Mouse (Mus musculus) cerebellum, postnatal 14 days (tissue): ENCODE data around the gene Mxra8.

ENCODE experiments used
- DNase-seq, 2 experiments: peaks; one replicate each; pipeline ENCODE4 v3.0.0; 2021; ENCODE audit warnings: mixed read lengths in 2 of 2

Mxra8 gene

GRCm38 (mm10) chr4:155839483-155839910, at the start of gene Mxra8:
Gene Mxra8 (plus strand): TSS chr4:155839680.
- peak in 1 of 2 experiments; percentile 43 for DNase-seq

GRCm38 (mm10) chr4:155790021-155790489, 49.4 kb upstream of the Mxra8 start, which contains the start of gene Ankrd65:
Gene Ankrd65 (plus strand): TSS chr4:155790439.
- no peak for DNase-seq

GRCm38 (mm10) chr4:155790650-155791161, 48.8 kb upstream of the Mxra8 start:
- DNase-seq = no peak

- DNase-seq = no peak
These were observed 48.1 kb upstream of the Mxra8 start for GRCm38 (mm10) chr4:155791240-155791933.

- DNase-seq = no peak
These were observed 45.8 kb upstream of the Mxra8 start for GRCm38 (mm10) chr4:155793730-155794129.

- DNase-seq = no peak
These were observed 37.4 kb upstream of the Mxra8 start for GRCm38 (mm10) chr4:155802075-155802474.

- DNase-seq = no peak
These were observed 36.6 kb upstream of the Mxra8 start, which contains the start of gene Mrpl20 for GRCm38 (mm10) chr4:155802741-155803339. Gene Mrpl20 (plus strand): TSS chr4:155802878.

GRCm38 (mm10) chr4:155803340-155804041, 36.0 kb upstream of the Mxra8 start:
- DNase-seq = peak; percentile 99

GRCm38 (mm10) chr4:155807841-155808240, 31.6 kb upstream of the Mxra8 start:
- DNase-seq = no peak

GRCm38 (mm10) chr4:155811929-155812664, 27.4 kb upstream of the Mxra8 start, which contains the start of gene Ccnl2:
Gene Ccnl2 (plus strand): TSS chr4:155812489.
- peak; percentile 95 for DNase-seq

GRCm38 (mm10) chr4:155812665-155813181, 26.8 kb upstream of the Mxra8 start:
- peak in 1 of 2 experiments; percentile 66 for DNase-seq

- no peak for DNase-seq
These were observed 21.9 kb upstream of the Mxra8 start for GRCm38 (mm10) chr4:155817533-155817932.

- DNase-seq = peak in 1 of 2 experiments; percentile 61
These were observed 18.5 kb upstream of the Mxra8 start for GRCm38 (mm10) chr4:155821025-155821424.

GRCm38 (mm10) chr4:155823443-155823842, 16.0 kb upstream of the Mxra8 start:
- no peak for DNase-seq

- no peak for DNase-seq
These were observed 9.6 kb upstream of the Mxra8 start for GRCm38 (mm10) chr4:155829866-155830265.

GRCm38 (mm10) chr4:155830596-155830995, 8.9 kb upstream of the Mxra8 start:
- DNase-seq = no peak

GRCm38 (mm10) chr4:155831205-155831766, 8.2 kb upstream of the Mxra8 start, which contains the start of gene Aurkaip1:
Gene Aurkaip1 (plus strand): TSS chr4:155831272.
- DNase-seq = peak; percentile 98 to 99

GRCm38 (mm10) chr4:155831831-155832230, 7.6 kb upstream of the Mxra8 start:
- DNase-seq = peak in 1 of 2 experiments; percentile 56

- DNase-seq = peak in 1 of 2 experiments; percentile 20
These were observed 7.2 kb upstream of the Mxra8 start for GRCm38 (mm10) chr4:155832321-155832720.

GRCm38 (mm10) chr4:155833234-155833633, 6.2 kb upstream of the Mxra8 start:
- DNase-seq = no peak

GRCm38 (mm10) chr4:155833836-155834235, 5.6 kb upstream of the Mxra8 start:
- peak; percentile 73 to 88 for DNase-seq
